Mouse (Mus musculus) ES-E14 (cell line): ENCODE data around the gene Mettl16.

ENCODE experiments used
- HCFC1 ChIP-seq: IDR thresholded peaks from 2 replicates; pipeline ENCODE4 v1.6.1; 2012; ENCODE audit warnings: low read length, inconsistent platforms, borderline replicate concordance; ENCODE audit not compliant: insufficient read depth
- MAFK ChIP-seq: IDR thresholded peaks from 2 replicates; pipeline ENCODE4 v1.6.1; 2014; ENCODE audit warnings: mild to moderate bottlenecking, low read depth, low read length, inconsistent platforms; ENCODE audit not compliant: insufficient read depth
- ZC3H11A ChIP-seq: IDR thresholded peaks from 2 replicates; pipeline ENCODE4 v1.6.1; 2012; ENCODE audit warnings: low read depth, mild to moderate bottlenecking, inconsistent platforms, low read length, borderline replicate concordance

GRCm38 (mm10) chr11:74763960-74764625 is 6.5 kb upstream of the Mettl16 start:
- TF ChIP-seq ZC3H11A (no peak), HCFC1 (no peak), MAFK (no peak)
